Mouse (Mus musculus): ENCODE data around the gene Rabl6.

The Rabl6 gene

DNA sequence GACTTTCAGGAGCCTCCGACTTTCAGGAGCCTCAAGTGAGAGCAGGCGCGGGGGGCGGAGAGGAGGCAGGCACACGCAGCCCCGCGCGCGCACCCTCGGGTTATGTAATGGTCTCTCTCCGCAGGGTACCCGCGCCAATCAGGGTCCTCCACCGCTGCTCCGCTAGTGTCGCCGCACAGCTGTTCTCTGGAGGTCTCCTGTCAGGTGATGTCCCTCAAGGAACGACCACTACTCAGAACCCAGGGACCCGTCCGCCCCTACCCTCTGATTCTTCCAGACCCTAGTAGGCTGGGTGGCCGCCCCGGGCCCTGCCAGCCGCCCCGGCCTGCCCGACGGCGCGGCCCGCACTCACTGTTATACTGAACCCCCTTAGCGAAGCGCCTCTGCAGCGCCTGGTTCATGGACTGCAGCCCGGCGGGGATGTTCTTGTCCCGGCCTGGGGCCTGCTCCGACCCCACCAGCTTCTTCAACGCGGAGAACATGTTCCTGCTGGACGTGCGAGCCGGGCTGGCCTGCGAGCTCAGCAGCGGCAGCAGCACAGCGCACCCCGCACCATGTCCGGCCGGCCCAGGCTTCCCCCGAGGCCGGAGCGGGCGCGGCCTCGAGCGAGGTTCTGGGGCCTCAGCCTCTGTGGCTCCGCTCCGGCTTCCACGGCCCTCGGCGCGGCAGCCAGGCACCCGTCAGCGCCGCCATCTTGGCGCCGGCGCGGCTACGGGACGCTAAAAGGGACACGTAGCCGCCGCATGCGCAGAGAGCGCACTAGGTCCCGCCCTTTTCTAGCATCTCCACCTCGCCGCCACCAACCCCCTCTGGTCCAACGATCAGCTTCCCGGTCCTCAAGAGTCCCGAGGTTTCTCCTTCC lies at the start of gene Rabl6:
Gene Rabl6, minus strand, starts transcription at position 761 of the 862 bp plus-strand sequence.
- DNase-seq (ENCODE audit: low read depth, low spot score), result peak; percentile 94

DNA sequence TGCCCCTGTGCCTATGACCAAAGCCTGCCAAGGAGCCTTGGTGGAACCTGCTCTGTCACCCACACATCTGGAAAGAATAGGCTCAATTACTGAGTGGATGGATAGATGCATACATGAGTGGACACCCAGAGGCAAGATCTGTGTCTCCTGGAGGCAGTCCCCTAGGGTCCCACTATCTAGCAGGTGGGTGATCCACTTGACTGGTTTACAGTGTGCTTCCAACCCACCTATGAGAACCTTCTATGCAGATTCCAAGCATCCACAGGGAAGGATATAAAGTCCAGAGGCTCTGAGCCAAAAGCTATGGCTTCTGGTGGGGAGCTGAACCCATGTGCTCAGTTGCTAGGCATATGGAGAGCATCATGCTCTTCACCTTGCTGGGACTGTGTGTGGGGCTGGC lies 49.3 kb upstream of the Rabl6 start, which contains the start of gene Lcn5:
Gene Lcn5, plus strand, starts transcription at position 301 of the 400 bp plus-strand sequence.
- no peak for DNase-seq (ENCODE audit: low read depth, low spot score)

DNA sequence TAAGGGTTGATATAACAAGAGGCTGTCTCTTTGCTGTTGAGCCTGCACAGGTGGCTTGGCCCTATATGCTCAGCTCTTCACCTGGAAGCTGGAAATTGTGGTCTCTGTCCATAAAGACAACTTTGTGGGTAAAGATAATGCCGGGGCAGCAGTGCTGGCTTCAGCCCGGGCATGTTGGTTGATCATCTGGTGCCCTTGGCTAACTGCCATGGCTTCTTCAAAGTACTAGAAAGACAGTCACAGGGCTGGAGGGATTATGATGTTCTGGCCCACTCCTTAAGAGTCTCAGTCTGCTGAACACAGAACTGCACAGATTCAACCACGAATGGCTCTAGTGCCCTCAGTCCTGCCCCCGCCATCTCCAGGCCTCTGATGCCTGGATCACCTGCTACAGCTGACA lies 48.9 kb upstream of the Rabl6 start:
- no peak for DNase-seq (ENCODE audit: low read depth, low spot score)

DNA sequence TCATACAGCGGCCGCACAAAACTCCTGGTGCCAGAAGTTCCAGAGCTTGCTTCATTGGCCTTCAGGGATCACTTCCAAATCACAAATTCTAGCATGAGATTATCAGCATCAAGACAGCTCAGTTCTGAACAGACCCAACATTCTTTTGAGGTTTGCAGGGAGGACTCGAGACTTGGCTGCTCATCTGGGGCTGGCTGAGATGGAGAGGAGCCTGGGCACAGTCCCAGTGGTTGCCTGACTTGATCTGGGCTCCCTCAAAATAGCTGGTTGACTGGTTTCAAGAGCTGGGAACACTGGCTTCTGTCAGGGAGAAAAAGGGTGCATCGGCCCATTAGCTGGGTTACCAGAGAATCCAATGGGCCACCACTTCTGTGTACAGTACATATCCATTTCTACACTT lies 48.4 kb upstream of the Rabl6 start:
- no peak for DNase-seq (ENCODE audit: low read depth, low spot score)

DNA sequence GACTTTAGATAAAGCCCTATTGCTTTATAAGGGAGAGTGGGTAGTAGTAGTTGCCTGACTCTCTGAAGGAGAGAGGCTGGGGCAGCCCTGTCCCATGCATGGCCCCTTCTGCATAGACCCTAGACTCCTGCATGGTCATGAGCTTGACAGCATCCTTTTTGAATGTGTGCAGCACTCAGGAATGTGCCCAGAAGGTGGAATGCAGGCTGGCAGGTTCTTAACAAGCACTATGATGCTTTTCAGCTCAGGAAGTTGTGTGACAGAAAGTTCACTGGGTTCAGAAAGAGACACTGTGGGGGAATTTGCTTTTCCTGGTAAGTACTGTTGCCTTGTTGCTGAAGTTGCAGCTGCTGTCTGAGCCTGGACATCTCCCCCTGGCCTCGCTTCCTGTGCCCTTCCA lies 46.2 kb upstream of the Rabl6 start:
- no peak for DNase-seq (ENCODE audit: low read depth, low spot score)

DNA sequence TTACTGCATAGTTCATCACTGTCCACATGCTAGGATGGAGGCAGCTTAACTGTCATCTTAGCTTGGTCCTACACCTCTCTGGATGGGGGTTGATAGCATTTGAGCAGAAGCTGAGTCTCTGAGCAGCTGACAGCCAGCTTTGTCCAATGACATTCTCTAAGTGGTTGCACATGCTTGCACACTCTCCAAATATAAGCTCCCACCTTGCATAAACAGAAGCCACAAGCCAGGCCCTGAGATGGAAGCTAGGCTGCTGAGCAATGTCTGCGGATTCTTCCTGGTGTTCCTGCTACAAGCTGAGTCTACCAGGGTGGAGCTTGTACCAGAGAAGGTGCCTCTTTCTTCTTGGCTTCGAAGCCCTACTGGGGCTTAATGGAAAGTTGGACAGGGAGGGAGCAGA lies 44.6 kb upstream of the Rabl6 start, which contains the start of gene Lcn8:
Gene Lcn8, plus strand, starts transcription at position 219 of the 400 bp plus-strand sequence.
- DNase-seq (ENCODE audit: low read depth, low spot score), result no peak

DNA sequence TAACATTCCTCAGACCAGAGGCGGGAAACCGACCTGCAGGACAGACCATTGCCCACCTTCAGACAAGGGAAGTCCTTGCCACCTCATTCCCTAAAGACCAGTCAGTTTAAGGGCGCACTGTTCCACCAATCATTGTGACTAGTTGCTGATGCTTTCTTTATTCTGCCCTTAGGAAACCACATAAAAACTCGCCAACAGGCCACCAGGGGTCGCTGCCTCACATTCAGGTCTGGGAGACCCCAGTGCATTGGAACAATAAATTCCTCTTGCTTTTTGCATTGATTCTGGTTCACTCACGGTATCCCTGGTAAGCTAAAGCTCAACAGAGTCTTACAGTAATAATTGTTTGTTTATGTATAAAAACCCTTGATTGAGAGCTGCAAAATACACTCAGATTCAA lies 31.6 kb upstream of the Rabl6 start:
- peak; percentile 59 for DNase-seq (ENCODE audit: low read depth, low spot score)

DNA sequence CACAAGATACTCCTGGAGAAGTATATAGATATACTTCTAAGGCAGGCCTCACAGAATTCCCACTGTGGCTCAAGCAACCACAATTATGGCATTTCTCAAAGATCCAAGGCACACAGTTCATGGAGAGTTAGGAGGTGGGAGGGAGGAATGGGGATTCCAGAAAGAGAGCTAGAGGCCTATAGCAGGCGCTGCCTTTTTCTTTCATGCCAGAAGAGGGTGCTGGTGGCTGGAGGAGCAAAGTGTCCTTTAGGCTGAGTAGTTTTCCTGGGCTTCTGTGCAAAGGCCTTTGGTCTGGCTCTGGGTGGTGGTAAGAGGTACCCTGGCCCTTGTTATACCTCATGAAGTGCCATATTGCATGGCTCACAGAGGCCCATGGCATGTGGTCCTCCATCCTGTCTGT lies 25.7 kb upstream of the Rabl6 start:
- no peak for DNase-seq (ENCODE audit: low read depth, low spot score)

DNA sequence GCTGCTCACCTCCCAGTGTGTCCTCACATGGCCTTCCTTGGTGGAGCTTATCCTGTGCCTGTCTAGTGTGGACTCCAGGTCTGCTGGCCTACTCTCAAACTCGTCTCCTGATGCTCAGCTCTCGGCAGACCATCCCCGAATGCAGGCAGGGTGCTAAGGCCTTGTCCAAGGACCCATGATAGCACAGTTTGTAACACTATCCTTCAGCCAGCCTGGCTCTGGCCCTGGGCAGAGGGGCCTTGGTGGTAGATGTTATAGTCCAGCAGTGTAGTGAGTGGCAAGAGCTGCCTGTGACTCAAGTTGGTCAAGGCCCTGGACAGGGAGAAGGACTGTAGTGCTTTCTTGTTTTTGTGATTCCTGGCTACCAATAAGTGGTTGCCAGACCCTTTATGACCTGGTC lies 25.3 kb upstream of the Rabl6 start:
- no peak for DNase-seq (ENCODE audit: low read depth, low spot score)

DNA sequence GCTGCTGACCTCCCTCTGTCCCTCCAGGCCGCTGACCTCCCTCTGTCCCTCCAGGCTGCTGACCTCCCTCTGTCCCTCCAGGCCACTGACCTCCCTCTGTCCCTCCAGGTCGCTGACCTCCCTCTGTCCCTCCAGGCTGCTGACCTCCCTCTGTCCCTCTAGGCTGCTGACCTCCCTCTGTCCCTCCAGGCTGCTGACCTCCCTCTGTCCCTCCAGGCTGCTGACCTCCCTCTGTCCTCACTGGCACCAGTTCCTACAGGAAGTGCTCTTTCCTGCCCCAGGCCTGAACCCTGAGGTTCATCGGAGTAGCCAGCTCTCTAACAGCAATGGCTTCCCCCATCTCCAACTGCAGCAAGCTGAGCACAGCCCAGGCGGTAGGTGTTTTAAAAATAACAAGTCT lies 20.4 kb upstream of the Rabl6 start:
- DNase-seq (ENCODE audit: low read depth, low spot score), result no peak

DNA sequence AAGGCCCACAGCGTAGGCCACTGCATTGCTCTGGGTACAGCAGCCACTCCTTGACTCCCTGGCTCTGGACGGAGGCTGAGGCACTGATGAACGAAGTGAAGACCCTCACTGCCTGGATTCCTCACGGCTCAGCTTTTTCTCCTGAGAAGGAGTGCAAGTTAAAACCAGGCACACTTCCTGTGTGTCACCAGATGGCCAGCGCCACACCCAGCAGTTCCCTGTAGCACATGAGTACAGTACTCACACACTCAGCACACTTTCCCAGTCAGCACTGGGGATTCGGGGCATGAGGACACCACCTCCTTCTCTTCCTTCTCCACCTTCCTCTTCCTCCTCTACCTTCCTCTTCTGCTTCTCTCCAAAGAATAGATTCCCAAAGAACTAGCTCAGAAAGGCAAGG lies 19.5 kb upstream of the Rabl6 start, which contains the start of gene Fcna:
Gene Fcna, minus strand, starts transcription at position 220 of the 400 bp plus-strand sequence.
- no peak for DNase-seq (ENCODE audit: low read depth, low spot score)

DNA sequence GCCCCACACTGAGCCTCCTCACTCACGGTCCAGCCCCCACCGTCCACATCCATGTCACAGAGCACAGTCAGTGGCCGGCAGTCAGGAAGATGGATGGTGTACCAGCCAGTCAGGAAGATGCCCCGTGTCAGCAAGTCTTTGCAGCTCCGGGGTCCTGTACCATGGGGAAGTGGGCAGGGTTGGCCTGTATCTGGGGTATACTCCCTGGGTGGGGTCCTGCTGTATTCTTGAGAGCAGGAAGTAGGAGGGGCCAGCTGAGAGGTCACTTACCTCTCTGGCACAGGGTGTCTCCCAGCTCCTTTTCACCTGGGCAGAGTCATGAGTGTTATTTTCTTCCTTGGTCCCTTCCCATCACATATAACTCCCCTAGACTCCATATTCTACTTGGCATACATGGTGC lies 17.7 kb upstream of the Rabl6 start:
- no peak for DNase-seq (ENCODE audit: low read depth, low spot score)

DNA sequence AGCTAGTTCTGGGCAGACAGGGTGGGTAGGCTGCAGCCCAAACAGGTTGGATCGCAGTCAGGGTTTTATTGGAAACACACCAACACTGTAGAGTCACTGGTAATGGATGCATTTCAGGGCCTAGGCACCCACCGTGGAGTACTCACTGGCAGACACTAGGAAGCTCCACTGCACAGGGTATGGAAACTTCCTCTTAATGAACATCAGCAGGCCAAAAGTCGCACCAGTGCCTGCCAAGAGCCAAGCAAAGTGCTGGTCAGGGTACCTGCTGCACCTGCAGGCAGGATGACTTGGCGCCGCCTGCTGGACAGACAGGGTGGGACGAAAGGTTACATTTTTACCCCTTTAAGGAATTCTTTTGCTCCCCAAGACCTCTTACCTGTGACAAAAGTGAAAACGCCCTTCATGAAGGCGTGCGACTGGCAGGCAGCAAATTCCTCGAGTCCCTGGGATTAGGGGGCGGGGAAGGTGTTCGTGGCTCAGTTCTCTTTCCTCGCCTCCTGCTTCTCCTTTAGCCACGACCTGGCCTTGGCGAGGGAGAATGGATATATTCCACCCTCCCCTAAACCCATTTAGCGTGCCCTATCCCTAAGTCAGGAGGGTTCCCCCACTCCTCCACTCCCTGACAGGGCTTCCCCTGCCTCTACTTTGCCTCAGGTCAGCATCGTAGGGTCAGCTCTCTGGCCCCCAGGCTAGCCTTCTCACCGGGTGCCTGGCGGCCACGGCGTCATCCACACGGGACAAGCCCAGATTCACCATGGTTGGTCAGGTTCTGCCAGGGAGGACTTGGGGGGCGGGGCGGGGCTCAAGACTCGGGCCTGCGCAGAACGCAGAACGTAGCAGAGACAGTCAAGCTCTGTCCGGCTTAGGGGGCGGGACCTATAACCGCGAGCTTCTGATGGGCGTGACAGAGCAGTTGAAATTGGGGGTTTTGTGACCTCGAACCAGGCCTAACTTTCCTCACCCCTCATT lies 13.2 kb upstream of the Rabl6 start, which contains the start of gene Tmem141:
Gene Tmem141, minus strand, starts transcription at position 777 of the 972 bp plus-strand sequence.
- DNase-seq (ENCODE audit: low read depth, low spot score), result peak; percentile 95

DNA sequence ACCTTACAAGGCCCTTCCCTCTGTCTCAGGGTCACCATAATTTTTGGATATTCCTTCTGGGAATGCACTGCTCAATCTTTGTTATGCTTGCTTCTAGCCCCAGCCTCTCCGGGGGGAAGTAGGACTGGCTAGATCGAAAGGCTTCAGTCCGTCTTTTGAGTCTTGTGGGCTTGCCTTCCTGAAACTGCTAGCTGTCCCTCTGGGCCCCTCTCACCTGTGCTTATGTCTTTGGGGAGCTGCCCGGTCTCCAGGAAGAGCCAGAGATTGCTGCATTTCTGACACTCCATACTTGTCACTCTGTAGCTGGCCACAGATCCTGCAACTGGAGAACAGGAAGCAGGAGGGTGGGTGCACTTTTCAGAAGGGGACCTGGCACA lies 12.5 kb upstream of the Rabl6 start:
- no peak for DNase-seq (ENCODE audit: low read depth, low spot score)

DNA sequence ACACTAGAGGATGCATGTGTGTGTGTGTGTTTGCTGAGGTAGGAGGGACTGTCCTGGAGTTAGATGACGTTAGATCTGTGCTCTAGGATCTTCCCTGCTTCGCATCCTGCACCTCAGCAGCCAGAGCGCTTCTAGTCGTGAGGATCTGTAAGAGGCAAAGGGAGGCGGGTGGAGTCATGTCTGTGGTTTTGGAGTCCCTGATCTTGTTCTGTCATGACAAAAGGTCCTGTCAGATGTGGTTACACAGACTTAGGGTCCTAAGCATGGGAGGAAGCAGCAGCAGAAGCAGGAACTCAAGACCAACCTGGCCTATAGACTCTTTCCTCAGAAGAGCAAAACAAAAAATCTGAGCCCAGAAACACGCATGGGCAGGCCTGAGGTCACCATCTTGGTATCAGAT lies 12.1 kb upstream of the Rabl6 start:
- DNase-seq (ENCODE audit: low read depth, low spot score), result no peak

DNA sequence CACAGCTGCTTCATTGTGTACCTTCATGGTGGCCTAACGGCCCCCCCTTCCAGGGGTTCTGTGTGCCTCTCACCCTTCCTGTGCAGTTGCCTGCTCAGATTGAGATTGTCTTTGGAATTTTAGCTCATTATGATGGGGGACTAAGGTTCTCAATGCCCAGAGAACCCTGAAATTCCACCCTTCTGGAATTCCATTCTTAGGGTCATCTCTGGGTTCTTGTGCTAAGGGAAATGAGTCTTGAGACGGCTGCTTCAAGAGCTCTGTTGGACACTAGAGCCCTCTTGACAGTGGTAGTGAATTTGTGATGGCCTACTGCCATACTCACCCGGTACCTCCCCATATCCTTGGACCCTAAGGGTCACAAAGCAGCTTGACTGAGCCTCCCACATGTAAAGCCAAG lies 9.3 kb upstream of the Rabl6 start, which contains the start of gene Ccdc183:
Gene Ccdc183, minus strand, starts transcription at position 101 of the 400 bp plus-strand sequence.
- DNase-seq (ENCODE audit: low read depth, low spot score), result no peak

DNA sequence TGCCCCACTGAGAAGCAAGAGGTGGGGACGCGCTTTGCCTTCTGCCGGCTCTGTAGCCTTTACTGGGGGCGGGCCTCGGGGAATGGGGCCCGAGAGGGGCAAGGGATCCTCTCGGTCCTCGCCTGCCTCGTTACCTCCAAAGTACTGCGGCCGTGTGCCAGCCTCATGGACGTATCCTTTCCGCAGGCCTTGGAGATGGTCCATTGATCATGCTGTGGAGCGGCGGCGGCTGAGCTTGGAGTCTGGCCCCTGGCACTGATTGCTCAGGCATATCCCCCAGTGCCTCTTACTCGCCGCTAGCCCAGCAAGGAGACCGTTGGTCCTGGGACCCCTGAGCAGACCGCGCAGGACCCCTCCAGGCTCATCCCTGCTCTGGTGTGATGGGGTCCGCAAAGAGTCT lies 8.1 kb upstream of the Rabl6 start:
- DNase-seq (ENCODE audit: low read depth, low spot score), result no peak

DNA sequence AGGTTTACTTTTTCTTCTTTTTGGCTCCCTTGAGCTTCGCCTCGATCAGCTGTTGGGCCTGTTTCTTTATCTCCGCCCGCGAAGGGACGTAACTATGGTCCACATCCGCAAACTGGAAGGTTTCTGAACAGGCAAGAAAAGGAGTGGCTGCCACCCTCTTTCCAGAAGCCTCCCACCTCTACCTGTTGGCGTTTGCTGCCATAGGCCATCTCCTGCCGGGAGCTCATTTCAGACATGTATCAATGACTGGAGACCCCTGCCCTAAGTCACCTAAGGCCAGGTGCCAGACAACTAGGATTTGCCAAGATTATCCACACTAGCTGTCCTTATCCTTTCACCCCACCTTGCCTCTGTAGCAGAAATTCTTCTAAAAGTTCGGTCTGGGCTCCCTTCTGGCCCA lies 350 bp upstream of the Rabl6 start:
- no peak for DNase-seq (ENCODE audit: low read depth, low spot score)

DNA sequence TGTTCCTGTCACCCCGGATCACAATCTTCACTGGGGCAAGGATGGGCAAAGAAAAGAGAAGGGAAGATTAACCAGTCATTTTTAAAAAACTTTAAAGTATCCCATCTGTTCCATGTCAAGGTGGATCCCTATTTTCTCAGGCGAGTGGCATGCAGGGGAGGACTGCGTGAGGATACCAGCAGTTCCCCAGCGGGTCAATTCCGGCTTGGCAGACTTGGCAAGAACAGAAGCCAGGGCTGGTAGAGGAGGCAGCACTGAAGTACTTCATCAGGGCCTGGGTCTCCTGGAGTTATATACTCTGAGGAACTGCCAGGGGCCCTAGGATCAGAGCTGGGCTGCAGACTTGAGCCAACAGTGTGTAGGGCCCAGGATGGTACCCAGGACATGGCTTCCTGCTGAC lies 5.8 kb downstream of the Rabl6 start:
- no peak for DNase-seq (ENCODE audit: low read depth, low spot score)

DNA sequence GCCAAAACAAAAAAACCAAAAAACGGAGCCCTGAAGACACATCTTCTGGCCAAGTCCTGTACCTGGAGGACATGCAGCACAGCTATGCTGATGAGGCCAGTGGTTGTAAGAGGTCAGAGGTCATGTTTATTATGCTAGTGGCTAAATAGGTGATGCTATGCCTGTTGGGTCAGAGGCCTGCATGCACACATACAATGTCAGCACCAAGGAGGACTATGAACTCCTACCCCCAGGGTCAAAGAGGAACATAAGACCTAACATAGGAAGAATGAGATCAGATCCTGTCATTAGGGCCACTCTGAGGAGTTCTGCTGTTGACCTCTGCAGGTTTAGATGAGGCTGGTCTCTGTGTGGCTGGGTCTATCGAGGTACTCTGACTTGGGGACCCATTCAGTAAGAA lies 8.3 kb downstream of the Rabl6 start:
- no peak for DNase-seq (ENCODE audit: low read depth, low spot score)

DNA sequence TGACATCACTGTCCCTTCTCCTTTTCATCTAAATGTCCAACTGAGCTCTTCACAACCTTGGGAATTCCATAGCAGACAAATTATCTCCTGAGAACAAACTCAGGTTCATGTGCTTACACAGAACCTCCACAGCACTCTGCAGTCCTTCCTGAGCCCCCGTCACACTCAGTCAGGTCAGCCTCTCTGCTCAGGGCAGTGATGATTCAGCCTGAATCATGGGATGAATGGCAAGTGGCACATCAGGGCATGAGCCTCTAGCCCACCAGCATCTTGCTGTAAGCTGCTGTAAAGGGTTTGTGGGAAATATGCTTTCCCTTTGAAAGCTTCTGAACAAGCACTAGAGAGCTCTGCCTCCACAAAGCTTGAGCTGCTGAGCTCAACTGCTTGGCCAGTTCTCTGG lies 9.6 kb downstream of the Rabl6 start:
- DNase-seq (ENCODE audit: low read depth, low spot score), result no peak
